Mouse (Mus musculus) Patski (cell line): ENCODE results near the gene Snapc4. TPM values are rescaled to one million over a fixed set of nuclear protein-coding genes. Genes with fewer than 3 reads are reported as not detected.

Experiments used
- ATAC-seq: fragments of 100-300 bp; one replicate; pipeline ENCODE4 v1.8.0; 2021
- CTCF ChIA-PET: fragments of 350-600 bp; sonication (Branson Sonifier 250); formaldehyde crosslinking; loops from one replicate; lab custom pipeline; 2022; ENCODE audit warnings: inconsistent platforms; lab: Charles Lee
- POLR2A ChIA-PET: fragments of 350-600 bp; sonication (Branson Sonifier 250); formaldehyde crosslinking; loops from one replicate; lab custom pipeline; 2022; ENCODE audit warnings: antibody characterized with exemption, inconsistent platforms; lab: Charles Lee
- DNase-seq: peaks from one replicate; pipeline ENCODE4 v3.0.0-alpha.2; 2011; ENCODE audit warnings: low read depth, low spot score
- H3K27me3 ChIP-seq: fragments of 371-371 bp; one replicate; pipeline ENCODE4 v1.5.1; 2021
- CTCF ChIP-seq: fragments of 100-300 bp; IDR thresholded peaks from one replicate; pipeline ENCODE4 v1.5.1; 2021
- in situ Hi-C: fragments of 300-500 bp; cut with MboI; formaldehyde crosslinking; loops from 3 replicates; pipeline ENCODE4 v1.11.1; 2018; ENCODE audit warnings: low pct_unique_long_range_greater_than_20kb, mixed read lengths
- polyA plus RNA-seq: library from polyadenylated mRNA; unstranded; gene quantifications from one replicate; pipeline ENCODE4 v1.2.3, GENCODE M21; 2021

Gene Snapc4
- polyA plus RNA-seq, 1 experiment from 2014 or later: 32.7 TPM

DNA sequence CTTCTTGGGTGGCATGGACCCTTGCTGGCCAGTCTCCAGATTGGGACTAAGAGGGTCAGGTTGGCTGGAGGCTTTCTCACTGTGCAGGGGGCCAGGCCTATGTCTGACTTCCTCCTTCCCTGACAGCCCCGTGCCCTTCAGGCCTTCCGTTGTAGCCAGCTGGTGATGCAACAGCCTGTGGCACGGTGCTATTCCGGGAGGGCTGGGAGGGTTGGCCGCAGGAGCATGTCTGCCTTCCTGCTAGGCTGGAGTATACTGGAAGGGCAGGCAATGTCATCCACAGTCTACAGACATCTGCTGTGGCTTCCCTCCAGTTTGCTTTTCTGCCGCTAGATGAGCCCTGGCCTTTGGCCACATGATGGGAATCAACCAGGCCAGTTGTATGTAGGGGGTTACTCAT lies 20.5 kb downstream of the Snapc4 start:
- H3K27me3 ChIP-seq: no peaks in the 10 kb centered on the region
- TF ChIP-seq CTCF: no peak
- no peak for DNase-seq
- ChIA-PET POLR2A (interaction anchor here (0.6 kb wide), 1 partner anchor 123 kb away, joined by 3 read pairs; no protein-coding TSS in a partner anchor), CTCF (interaction anchor here (0.6 kb wide), 1 partner anchor 38 kb away, joined by 3 read pairs; no protein-coding TSS in a partner anchor)
- ATAC-seq: no peak
- in situ Hi-C loops: no loop called here

DNA sequence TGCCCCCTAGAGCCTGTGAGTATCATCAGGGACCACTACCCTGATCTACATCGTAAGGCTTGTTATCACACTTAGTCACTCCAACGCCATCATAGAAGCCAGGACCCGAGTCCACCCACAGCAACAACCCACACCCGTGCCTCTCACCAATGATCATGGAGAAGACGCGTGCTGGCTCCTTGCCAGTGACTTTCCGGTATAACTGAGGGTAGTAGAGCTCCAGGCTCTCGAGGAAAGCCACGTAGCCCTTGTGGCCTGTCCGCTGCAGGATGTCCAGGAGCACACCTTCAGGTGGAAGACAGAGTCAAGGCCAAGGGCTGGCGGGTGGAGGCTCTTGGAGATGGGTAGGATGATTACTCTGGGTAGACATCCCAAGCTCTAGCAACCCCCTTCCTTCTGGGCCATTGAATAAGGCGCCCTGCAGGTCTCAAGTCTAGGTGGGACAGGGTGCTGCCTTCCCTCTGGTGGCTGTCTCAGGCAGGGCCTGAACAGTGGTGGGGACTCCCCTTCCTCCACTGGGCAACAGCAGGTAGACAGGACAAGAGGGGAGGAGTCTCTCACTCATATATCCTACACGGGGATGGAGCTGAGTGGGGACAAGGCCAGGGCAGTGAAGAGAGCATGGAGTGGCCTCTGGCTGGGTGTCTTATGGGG lies 21.7 kb downstream of the Snapc4 start:
- ChIA-PET POLR2A (interaction anchor here (0.6 kb wide), 1 partner anchor 900 kb away, joined by 3 read pairs; no protein-coding TSS in a partner anchor), CTCF (no interaction called here)
- H3K27me3 ChIP-seq: no peaks in the 10 kb centered on the region
- no peak for ATAC-seq
- TF ChIP-seq CTCF: no peak
- no peak for DNase-seq
- in situ Hi-C loops: no loop called here

DNA sequence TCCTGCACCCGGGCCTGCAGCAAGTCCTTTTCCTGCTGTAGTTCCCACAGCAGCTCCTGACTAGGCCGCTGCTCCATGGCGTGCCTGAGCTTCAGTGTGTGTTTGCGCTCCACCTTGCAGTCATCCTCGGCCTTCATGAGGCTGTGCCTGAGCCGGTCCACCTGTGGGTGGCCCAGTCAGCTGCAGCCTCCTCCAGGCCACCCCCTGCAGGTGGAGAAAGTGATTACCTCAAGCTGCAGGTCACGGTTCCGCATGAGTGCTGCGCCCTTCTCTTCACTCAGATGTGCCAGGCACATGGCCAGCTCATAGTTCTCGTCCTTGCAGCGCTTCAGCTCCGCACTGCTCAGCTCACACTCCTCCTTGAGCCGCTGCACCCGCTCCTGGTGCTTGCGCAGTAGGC lies 23.0 kb downstream of the Snapc4 start:
- CTCF ChIA-PET: no interaction called here
- no peak for TF ChIP-seq CTCF
- in situ Hi-C loops: no loop called here
- no peak for DNase-seq
- H3K27me3 ChIP-seq: no peaks in the 10 kb centered on the region
- POLR2A ChIA-PET: no interaction called here
- ATAC-seq: no peak

DNA sequence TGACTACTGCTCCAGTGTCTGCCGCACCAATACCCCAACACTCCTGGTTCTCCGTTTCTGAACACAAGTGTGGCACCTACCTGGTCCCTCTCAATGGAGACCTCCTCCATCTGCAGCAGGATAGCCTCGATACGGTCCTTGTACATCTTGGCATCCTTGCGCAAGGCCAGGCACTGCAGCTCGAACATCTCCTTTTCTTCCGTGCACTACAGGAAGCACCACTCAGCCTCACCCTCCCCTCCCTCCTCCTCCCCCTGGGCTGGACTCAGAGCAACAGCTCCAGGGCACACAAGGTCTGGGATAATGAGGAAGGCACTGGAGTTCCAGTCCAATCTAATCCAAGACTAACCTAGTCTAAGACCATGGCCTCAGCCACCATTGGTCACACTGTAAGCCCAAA lies 23.8 kb downstream of the Snapc4 start:
- ATAC-seq (no peak), DNase-seq (no peak)
- TF ChIP-seq CTCF: no peak
- ChIA-PET POLR2A (no interaction called here), CTCF (no interaction called here)
- no peaks in the 10 kb centered on the region for H3K27me3 ChIP-seq
- in situ Hi-C loops: no loop called here

DNA sequence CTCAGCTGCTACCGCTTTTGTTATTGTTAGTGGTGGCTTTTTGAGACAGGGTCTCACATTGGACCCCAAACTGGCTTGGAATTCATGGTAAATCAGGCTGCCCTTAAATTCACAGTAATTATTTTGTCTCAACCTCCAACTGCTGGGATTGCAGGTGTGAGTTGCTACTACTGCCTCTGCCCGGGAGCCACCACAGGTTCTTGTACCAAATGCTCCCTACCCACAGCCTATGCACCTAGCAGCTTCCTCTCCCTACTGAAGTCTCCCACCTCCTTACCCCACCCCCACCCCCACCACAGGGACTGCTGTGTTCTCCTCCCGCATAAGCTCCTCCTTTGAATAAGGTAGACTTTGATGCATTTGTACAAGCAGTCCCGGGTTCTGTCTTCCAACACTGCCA lies 24.2 kb downstream of the Snapc4 start:
- in situ Hi-C loops: no loop called here
- DNase-seq (no peak), ATAC-seq (no peak)
- H3K27me3 ChIP-seq: no peaks in the 10 kb centered on the region
- ChIA-PET POLR2A (no interaction called here), CTCF (no interaction called here)
- no peak for TF ChIP-seq CTCF

DNA sequence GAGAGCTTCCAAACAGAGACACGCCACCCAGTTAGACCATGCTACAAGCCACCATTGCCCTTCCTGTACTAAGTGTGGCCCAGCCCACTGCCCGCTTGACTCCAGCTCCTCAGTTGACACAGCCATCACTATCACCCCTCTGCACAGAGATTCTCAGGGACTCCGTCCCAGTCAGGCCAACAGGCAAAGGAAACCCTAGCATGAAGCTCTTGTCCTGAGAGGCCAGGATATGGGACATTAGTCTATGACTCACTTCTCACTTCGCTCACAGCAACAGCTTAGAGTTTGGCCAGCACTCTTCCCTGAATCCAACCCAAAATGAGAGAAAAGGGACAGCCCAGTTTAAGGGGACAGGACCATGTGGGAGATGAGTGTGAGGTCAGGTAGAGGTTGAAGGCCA lies 26.1 kb downstream of the Snapc4 start:
- DNase-seq (no peak), ATAC-seq (no peak)
- TF ChIP-seq CTCF: no peak
- ChIA-PET POLR2A (no interaction called here), CTCF (interaction anchor here (0.6 to 1.3 kb wide), 2 partner anchors 24 to 29 kb away, joined by 3 read pairs; no protein-coding TSS in a partner anchor)
- in situ Hi-C loops: no loop called here
- no peaks in the 10 kb centered on the region for H3K27me3 ChIP-seq

DNA sequence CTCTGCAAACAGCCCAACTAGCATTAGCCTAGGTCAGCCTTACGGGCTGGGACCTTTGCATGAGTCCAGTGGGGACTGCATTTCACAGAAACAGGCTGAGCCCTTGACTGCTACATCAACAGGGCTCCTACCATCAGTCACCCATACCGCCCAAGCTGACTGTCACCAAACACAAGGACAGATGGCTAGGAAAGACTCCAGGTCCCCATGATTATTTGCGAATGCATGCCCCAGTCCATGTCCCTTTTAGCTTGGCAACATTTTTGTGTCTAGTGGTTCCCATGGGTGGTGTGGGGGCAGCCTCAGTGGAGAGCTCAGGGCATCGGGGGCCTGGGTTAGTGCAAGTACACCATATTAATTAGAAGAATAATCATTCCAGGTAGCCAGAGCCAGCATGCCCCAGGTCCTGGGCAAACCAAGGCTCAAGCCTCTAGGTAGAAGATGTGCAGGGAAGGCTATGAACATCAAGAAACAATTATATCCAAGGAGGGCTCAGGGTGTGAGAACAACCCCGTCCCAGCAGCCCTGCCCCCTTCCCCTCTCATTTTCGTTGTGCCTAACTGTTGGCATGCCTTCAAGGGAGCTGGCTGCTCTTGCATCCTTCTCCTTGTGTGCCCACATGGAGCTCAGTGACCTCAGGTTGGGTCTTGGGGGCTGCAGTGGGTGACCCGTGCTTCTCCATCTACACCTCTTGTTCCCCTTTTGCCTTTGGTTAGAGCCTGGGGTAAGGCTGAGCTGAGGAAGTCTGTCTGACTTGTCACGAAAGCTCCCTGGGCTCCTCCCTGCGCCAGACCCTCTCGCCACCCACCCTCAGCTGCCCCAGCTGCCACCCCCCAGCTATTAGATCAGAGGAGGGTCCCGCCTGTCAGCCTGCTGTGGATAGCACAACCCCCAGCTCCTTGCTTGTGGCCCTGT lies 27.1 kb downstream of the Snapc4 start:
- no peaks in the 10 kb centered on the region for H3K27me3 ChIP-seq
- in situ Hi-C loops: no loop called here
- ChIA-PET CTCF (no interaction called here), POLR2A (interaction anchor here (0.7 to 1.8 kb wide), 3 partner anchors 18 to 34 kb away, joined by 3 to 4 read pairs (median 3); no protein-coding TSS in a partner anchor)
- DNase-seq: no peak
- no peak for TF ChIP-seq CTCF
- no peak for ATAC-seq

DNA sequence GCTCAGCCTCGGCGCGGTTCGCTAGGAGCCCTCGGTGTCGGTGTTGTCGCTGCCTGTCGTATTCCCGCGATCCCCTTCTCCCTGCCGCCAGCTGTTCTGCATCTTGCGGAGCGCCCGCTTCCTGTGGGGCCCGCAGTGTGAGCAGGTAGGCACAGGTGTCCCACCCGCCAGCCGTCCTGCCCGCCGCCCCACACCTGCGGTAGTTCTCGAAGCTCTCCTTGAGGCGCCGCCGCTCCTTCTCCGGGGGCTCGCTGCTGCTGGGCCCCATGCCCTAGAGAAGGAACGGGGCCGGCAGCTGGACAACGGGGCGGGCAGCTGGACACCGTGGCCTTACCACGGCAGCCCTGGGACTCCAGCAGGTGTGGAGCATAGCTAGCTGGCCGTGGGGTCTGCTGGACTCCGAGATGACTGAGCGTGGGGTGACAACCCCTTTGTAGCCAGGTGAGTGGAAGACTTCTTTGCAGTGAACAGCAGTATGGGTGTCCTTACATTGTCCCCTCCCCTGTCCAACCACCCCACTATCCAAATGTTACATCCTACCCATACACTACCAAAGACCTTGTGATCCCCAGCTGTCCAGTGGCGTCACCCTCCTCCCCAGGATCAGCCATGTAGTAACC lies 28.1 kb downstream of the Snapc4 start:
- ChIA-PET POLR2A (interaction anchor here (0.5 to 1.8 kb wide), 5 partner anchors 20 to 1129 kb away, joined by 3 to 14 read pairs (median 6); no protein-coding TSS in a partner anchor), CTCF (interaction anchor here (0.9 to 1.6 kb wide), 3 partner anchors 13 to 34 kb away, joined by 3 to 7 read pairs (median 4); no protein-coding TSS in a partner anchor)
- in situ Hi-C loops: no loop called here
- H3K27me3 ChIP-seq: no peaks in the 10 kb centered on the region
- ATAC-seq: peak; percentile 12
- no peak for TF ChIP-seq CTCF
- no peak for DNase-seq

DNA sequence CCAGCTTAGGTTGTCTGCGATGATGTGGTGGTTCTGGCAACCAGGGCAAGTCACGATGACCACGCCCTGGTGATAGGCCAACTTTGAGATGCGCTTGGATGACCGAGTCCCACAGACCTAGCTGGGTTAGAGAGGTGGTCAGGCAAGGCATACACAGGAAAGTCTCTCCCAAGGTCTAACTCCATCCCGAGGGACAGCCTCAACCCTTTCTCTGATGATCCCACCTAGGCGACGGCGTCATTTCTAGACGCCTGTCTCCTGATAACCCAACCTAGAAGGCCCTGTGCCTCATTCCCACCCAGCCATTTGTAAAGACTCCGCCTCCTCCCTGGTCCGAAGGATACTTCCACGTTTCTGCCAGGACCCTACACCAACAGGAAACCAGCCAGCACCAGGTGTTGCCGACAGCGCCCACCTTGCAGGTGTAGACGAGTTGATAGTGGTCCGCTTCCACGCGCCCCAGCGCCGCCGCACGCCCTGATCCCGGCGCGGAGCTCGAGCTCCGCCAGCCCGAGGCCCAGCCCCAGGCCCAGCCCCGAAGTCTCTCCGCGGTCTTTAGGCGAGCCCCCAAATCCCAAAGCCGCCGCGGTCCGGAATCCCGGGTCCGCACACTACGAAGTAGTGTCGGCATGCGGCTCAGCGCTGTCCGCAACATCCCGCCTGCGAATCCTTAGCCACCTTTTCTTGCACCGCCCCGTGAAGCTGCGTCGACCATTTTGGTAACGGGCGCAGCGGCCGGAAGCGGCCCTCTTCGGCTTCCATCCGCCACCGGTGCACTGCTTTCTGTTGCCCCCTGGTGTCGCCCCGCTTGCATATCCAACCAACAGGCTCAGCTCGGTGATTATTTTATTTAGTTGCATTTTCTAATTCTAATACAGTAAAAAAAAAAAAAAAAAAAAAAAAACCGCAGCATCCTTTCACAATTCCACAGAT lies 28.8 kb downstream of the Snapc4 start, which contains the start of gene Dnlz:
TSS of gene Dnlz (minus strand) at position 753 of the 933 bp plus-strand sequence.
- POLR2A ChIA-PET: interaction anchor here (0.5 to 1.8 kb wide), 9 partner anchors 20 to 1128 kb away, joined by 3 to 14 read pairs (median 3); partner anchors contain the start of gene Snapc4
- no peaks in the 10 kb centered on the region for H3K27me3 ChIP-seq
- peak; percentile 41 for ATAC-seq
- CTCF ChIA-PET: interaction anchor here (0.7 to 1.6 kb wide), 4 partner anchors 14 to 52 kb away, joined by 3 to 7 read pairs (median 4); no protein-coding TSS in a partner anchor
- TF ChIP-seq CTCF: no peak
- in situ Hi-C loops: no loop called here
- DNase-seq: peak; percentile 37
